Mouse (Mus musculus): ENCODE measurements around the gene Smg9.

DNA sequence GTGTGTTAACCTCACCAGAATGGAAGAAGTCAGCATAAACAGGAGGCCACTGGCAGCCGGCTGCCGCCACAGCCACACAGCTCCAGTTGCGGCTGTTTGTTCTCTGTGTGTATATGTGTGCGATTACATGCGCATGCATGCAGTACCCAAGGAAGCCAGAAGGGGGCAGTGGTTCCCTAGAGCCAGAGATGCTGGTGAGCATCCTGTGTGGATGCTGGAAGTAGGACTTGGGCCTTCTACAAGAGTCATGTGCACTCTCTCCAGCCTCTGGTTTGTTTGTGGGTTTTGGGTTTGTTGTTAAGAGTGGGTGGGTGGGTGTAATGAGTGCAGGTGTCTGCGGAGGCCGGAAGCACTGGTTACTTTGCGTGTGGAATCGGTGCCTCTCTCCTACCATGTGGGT, 3.4 kb downstream of the Smg9 start:
- no peak for TF ChIP-seq CTCF (IDR thresholded peaks at IDR 0.05; ENCODE audit: extremely low read depth, insufficient read depth, low read length)
- TF ChIP-seq POLR2A (IDR thresholded peaks at IDR 0.05; ENCODE audit: extremely low read depth, insufficient read depth, low read length) = no peak

Measured in cortical plate, adult 2 months (tissue).